Mouse (Mus musculus) forebrain, embryonic 13.5 days (tissue): ENCODE results near the gene Exoc4. TPM values are rescaled to one million over a fixed set of nuclear protein-coding genes. Genes with fewer than 3 reads are reported as not detected.

Source experiments
- ATAC-seq: fragments of 200-750 bp; cut with Nextera tagmentation; 2 replicates; pipeline ENCODE4 v1.8.0; 2017
- H3K27ac ChIP-seq: fragments of 300-500 bp; sonication (generic); 2 replicates; pipeline ENCODE4 v1.5.1; 2015; ENCODE audit warnings: inconsistent platforms, mild to moderate bottlenecking, moderate library complexity
- H3K27me3 ChIP-seq: fragments of 300-500 bp; sonication (generic); 2 replicates; pipeline ENCODE4 v1.6.1; 2015; ENCODE audit warnings: mild to moderate bottlenecking, inconsistent platforms
- H3K36me3 ChIP-seq: fragments of 300-500 bp; sonication (generic); 2 replicates; pipeline ENCODE4 v1.6.1; 2015; ENCODE audit warnings: mild to moderate bottlenecking, inconsistent platforms; ENCODE audit not compliant: poor library complexity, severe bottlenecking
- H3K4me1 ChIP-seq: fragments of 300-500 bp; sonication (generic); 2 replicates; pipeline ENCODE4 v1.6.1; 2015; ENCODE audit warnings: inconsistent platforms
- H3K4me2 ChIP-seq: fragments of 300-500 bp; sonication (generic); 2 replicates; pipeline ENCODE4 v1.6.1; 2015; ENCODE audit warnings: inconsistent platforms, mild to moderate bottlenecking, moderate library complexity
- H3K4me3 ChIP-seq: fragments of 300-500 bp; sonication (generic); 2 replicates; pipeline ENCODE4 v1.5.1; 2015; ENCODE audit warnings: mild to moderate bottlenecking, inconsistent platforms
- H3K9ac ChIP-seq: fragments of 300-500 bp; sonication (generic); 2 replicates; pipeline ENCODE4 v1.6.1; 2015; ENCODE audit warnings: mild to moderate bottlenecking, inconsistent platforms
- H3K9me3 ChIP-seq: fragments of 300-500 bp; sonication (generic); replicated peaks from 2 replicates; pipeline ENCODE4 v1.6.1; 2016; ENCODE audit warnings: inconsistent platforms
- WGBS: fragments of 180-500 bp; shearing (Covaris S2); methylation state at CpG from one replicate; pipeline ENCODE4 v1.1.7; 2015; 5-methylcytosine and 5-hydroxymethylcytosine counted together
- polyA plus RNA-seq: library from polyadenylated mRNA; unstranded; fragments of >200 nt; fragmentation: Nextera tagmentation; extraction: Ambion mirVana; gene quantifications from 2 replicates; pipeline ENCODE4 v1.2.1, GENCODE M21; 2015

The Exoc4 gene
- polyA plus RNA-seq, 1 experiment from 2014 or later: 56.6 TPM

DNA sequence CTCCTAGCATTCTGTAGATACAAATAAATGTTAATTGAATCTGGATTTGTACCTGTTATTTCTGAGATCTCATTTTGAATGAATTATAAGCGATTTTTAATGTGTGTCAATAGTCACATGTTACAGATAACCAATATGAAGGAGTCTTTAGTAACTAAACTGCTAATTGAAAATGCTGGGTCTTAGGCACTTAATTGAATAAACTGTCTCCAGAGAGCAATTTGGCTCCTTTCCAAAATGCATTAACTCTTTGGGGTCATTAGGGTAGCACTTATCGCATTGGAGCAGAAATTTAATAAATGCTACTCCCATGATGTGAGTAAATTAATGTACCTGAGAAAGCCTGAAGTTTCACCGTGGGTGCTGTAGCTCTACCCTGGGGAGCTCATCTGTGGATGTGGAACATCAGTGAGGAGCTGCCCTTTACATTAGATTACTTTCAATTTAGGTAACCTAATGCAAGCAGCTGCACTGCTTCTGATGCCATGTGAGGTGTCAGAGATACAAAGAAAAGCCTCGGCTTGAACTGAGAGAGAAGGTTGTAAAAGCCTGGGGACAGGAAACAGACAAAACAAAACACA, 182.4 kb downstream of the Exoc4 start:
- Histone ChIP-seq H3K4me2 (0 out of 2 replicates have a peak overlapping the region, but pooled peaks have one; percentile 19), H3K4me3 (no peak overlapping the region), H3K27me3 (no peaks in the 10 kb centered on the region), H3K36me3 (no peaks in the 10 kb centered on the region), H3K4me1 (peaks cover 14% of the 10 kb centered on the region), H3K9me3 (no peaks in the 10 kb centered on the region), H3K9ac (no peak overlapping the region), H3K27ac (0 out of 2 replicates have a peak overlapping the region, but pooled peaks have one; percentile 40)
- 28% methylated on average over 4 of the region's 4 CpGs for WGBS
- peak; percentile 24; the same call in 1 of the 2 replicates for ATAC-seq

DNA sequence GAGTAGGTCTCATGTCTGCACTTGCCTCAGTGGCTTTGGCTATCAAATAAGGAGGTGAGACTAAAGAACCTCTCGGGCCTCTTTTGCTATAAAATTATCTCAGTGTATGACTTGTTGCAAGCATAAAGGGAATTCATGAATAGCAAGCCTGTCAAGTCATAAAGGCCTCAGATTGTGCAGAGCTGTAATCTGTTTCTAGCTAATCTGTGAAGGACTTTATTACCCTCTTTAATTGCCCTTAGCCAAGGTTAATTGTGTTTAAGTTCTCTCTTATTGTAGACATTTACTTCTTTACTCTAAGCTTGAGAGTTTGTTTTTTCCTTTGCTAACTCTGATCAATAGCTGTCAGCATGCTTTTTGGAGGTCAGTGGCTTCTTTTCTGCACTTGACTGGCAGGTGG, 191.6 kb downstream of the Exoc4 start:
- peaks cover 5% of the 10 kb centered on the region; the same call in 1 of the 2 replicates for H3K36me3 ChIP-seq
- H3K27ac ChIP-seq: no peak overlapping the region
- H3K4me3 ChIP-seq: no peak overlapping the region
- H3K4me1 ChIP-seq: no peaks in the 10 kb centered on the region
- ATAC-seq: no peak
- H3K9ac ChIP-seq: no peak overlapping the region
- H3K4me2 ChIP-seq: no peak overlapping the region
- WGBS: 29% methylated on average over 1 of the region's 1 CpGs
- no peaks in the 10 kb centered on the region for H3K9me3 ChIP-seq
- no peaks in the 10 kb centered on the region for H3K27me3 ChIP-seq

- ATAC-seq: no peak
- peaks cover 26% of the 10 kb centered on the region for H3K4me1 ChIP-seq
Measured at GRCm38 (mm10) chr6:33453810-33454209, 204.9 kb downstream of the Exoc4 start.

DNA sequence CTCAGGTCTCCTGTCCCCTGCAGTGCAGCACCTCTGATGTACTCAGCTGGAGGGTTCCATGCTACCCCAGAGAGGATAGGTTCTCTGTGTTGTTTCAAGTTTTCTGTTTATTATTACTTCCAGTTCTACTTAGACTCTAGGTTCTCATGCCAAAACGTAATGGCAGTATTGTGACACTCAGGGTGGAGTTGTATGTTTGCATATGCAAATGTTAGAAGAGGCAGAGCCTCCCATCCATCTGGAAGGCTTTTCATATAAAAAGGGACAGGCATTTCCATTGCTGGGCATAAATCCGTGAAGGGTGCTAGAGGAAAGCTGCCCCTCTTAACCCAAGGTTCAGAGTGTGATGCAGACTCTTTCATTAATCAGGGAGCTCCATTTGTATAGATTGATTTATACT, 205.5 kb downstream of the Exoc4 start:
- 31% methylated on average over 2 of the region's 2 CpGs for WGBS
- no peak overlapping the region for H3K9ac ChIP-seq
- H3K27ac ChIP-seq: peak overlapping the region; percentile 59
- H3K4me1 ChIP-seq: peaks cover 26% of the 10 kb centered on the region
- H3K9me3 ChIP-seq: no peaks in the 10 kb centered on the region
- no peaks in the 10 kb centered on the region for H3K27me3 ChIP-seq
- no peak overlapping the region for H3K4me2 ChIP-seq
- peak; percentile 51; the same call in 1 of the 2 replicates for ATAC-seq
- H3K36me3 ChIP-seq: no peaks in the 10 kb centered on the region
- H3K4me3 ChIP-seq: no peak overlapping the region

More at GRCm38 (mm10) chr6:33453810-33454209, 204.9 kb downstream of the Exoc4 start:
- no peak overlapping the region for H3K4me3 ChIP-seq
- H3K27ac ChIP-seq: peak overlapping the region; percentile 59; the same call in 1 of the 2 replicates
- H3K4me2 ChIP-seq: no peak overlapping the region
- H3K9me3 ChIP-seq: no peaks in the 10 kb centered on the region
- H3K36me3 ChIP-seq: no peaks in the 10 kb centered on the region
- no peak overlapping the region for H3K9ac ChIP-seq
- H3K27me3 ChIP-seq: no peaks in the 10 kb centered on the region
- 72% methylated on average over 2 of the region's 2 CpGs for WGBS

GRCm38 (mm10) chr6:33455238-33455637, 206.4 kb downstream of the Exoc4 start:
- H3K9ac ChIP-seq: no peak overlapping the region
- no peaks in the 10 kb centered on the region for H3K36me3 ChIP-seq
- peaks cover 26% of the 10 kb centered on the region for H3K4me1 ChIP-seq
- no peak overlapping the region for H3K4me2 ChIP-seq
- no peak overlapping the region for H3K4me3 ChIP-seq
- H3K9me3 ChIP-seq: no peaks in the 10 kb centered on the region
- H3K27ac ChIP-seq: no peak overlapping the region
- no peaks in the 10 kb centered on the region for H3K27me3 ChIP-seq
- ATAC-seq: peak; percentile 81
- 48% methylated on average over 1 of the region's 1 CpGs for WGBS

GRCm38 (mm10) chr6:33464862-33465261, 216.0 kb downstream of the Exoc4 start:
- Histone ChIP-seq H3K9me3 (no peaks in the 10 kb centered on the region), H3K36me3 (no peaks in the 10 kb centered on the region), H3K27me3 (no peaks in the 10 kb centered on the region), H3K4me2 (no peak overlapping the region), H3K9ac (no peak overlapping the region), H3K4me1 (peaks cover 18% of the 10 kb centered on the region), H3K4me3 (no peak overlapping the region), H3K27ac (peak overlapping the region; percentile 66)
- WGBS: 43% methylated on average over 3 of the region's 3 CpGs
- ATAC-seq: no peak

DNA sequence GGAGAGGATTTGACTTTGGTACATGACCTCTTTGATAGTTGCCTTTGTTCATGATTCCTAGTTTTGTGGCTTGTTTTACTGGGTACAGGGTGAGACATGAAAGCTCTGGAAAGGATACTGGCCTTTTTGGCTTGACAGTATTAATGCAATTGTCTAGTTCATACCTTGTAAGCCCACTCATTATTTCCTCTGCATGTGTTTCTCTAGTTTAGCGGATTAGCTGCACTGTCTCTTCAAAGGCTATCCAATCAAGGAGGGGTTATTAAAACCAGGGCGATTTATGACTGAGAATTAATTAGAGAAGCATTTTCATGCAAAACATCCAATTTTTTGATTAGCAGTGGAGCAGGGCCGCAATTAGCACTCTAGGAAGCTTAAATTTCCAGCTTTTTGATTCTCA, 216.5 kb downstream of the Exoc4 start:
- H3K36me3 ChIP-seq: no peaks in the 10 kb centered on the region
- no peaks in the 10 kb centered on the region for H3K9me3 ChIP-seq
- 18% methylated on average over 3 of the region's 3 CpGs for WGBS
- no peak overlapping the region for H3K4me3 ChIP-seq
- no peaks in the 10 kb centered on the region for H3K27me3 ChIP-seq
- peaks cover 18% of the 10 kb centered on the region for H3K4me1 ChIP-seq
- H3K27ac ChIP-seq: peak overlapping the region; percentile 66
- H3K9ac ChIP-seq: no peak overlapping the region
- ATAC-seq: peak; percentile 78; the same call in 1 of the 2 replicates
- H3K4me2 ChIP-seq: no peak overlapping the region

GRCm38 (mm10) chr6:33466168-33466839, 217.4 kb downstream of the Exoc4 start:
- Histone ChIP-seq H3K27ac (no peak overlapping the region), H3K9me3 (no peaks in the 10 kb centered on the region), H3K4me1 (peaks cover 18% of the 10 kb centered on the region), H3K9ac (no peak overlapping the region), H3K36me3 (no peaks in the 10 kb centered on the region), H3K27me3 (no peaks in the 10 kb centered on the region), H3K4me3 (no peak overlapping the region), H3K4me2 (no peak overlapping the region)
- ATAC-seq: no peak
- WGBS: 83% methylated on average over 5 of the region's 5 CpGs

GRCm38 (mm10) chr6:33468480-33468879, 219.6 kb downstream of the Exoc4 start:
- H3K4me3 ChIP-seq: no peak overlapping the region
- H3K9me3 ChIP-seq: no peaks in the 10 kb centered on the region
- WGBS: 90% methylated on average over 5 of the region's 5 CpGs
- no peak overlapping the region for H3K27ac ChIP-seq
- no peaks in the 10 kb centered on the region for H3K36me3 ChIP-seq
- H3K9ac ChIP-seq: no peak overlapping the region
- no peaks in the 10 kb centered on the region for H3K27me3 ChIP-seq
- H3K4me2 ChIP-seq: no peak overlapping the region
- no peak for ATAC-seq
- H3K4me1 ChIP-seq: peaks cover 12% of the 10 kb centered on the region

DNA sequence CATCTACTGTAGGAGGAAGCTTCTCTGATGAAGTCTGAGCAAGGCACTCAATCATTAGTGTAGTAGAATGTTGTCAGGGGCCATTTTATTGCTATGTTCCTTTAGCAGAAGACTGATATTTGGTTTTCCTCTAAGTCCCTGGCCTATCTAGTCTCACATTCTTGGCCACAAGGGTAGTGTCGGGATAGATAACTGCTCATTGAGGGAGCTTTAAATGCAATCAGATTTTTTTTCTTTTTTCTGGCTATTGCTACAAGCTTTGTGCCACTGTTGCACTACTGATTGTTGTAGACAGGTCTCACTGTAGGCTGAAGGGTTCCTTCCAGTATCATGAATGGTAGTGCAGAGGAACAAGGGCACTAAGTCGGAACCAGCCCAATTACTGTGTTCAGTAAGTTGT, 227.2 kb downstream of the Exoc4 start:
- Histone ChIP-seq H3K4me1 (peaks cover 3% of the 10 kb centered on the region; the same call in 1 of the 2 replicates), H3K4me3 (no peak overlapping the region), H3K36me3 (no peaks in the 10 kb centered on the region), H3K9me3 (no peaks in the 10 kb centered on the region), H3K9ac (no peak overlapping the region), H3K4me2 (no peak overlapping the region), H3K27me3 (no peaks in the 10 kb centered on the region), H3K27ac (no peak overlapping the region)
- ATAC-seq: no peak
- WGBS: 92% methylated on average over 2 of the region's 2 CpGs

GRCm38 (mm10) chr6:33484568-33484967, 235.7 kb downstream of the Exoc4 start:
- Histone ChIP-seq H3K4me1 (peaks cover 5% of the 10 kb centered on the region; the same call in 1 of the 2 replicates), H3K27me3 (no peaks in the 10 kb centered on the region), H3K9me3 (no peaks in the 10 kb centered on the region), H3K36me3 (no peaks in the 10 kb centered on the region), H3K4me2 (no peak overlapping the region), H3K4me3 (no peak overlapping the region), H3K27ac (no peak overlapping the region), H3K9ac (no peak overlapping the region)
- no peak for ATAC-seq
- 91% methylated on average over 9 of the region's 9 CpGs for WGBS

DNA sequence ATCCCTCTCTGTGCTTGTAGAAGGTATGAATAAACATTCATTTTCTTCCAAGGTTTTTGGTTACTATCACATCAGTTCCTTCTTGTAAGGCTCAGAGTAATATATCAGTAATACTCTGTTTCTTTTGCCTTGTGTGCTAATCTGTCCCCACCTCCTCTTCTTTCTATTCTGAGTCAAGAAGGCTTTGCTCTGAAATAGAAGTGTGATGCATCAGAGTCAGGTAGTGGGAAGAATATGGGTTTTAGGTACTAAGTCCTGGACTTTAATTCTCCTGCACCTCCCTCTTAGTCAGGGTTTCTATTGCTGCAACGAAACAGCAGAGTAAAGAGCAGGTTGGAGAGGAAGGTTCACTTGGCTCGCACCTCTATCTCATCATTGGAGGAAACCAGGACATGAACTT, 240.9 kb downstream of the Exoc4 start:
- ATAC-seq: no peak
- Histone ChIP-seq H3K9ac (no peak overlapping the region), H3K36me3 (no peaks in the 10 kb centered on the region), H3K4me3 (no peak overlapping the region), H3K27me3 (no peaks in the 10 kb centered on the region), H3K4me1 (no peaks in the 10 kb centered on the region), H3K9me3 (no peaks in the 10 kb centered on the region), H3K4me2 (no peak overlapping the region), H3K27ac (no peak overlapping the region)
- WGBS: 98% methylated on average over 2 of the region's 2 CpGs
